Mouse (Mus musculus): ENCODE measurements around the gene Eno1.
"Not testable (repeated sequence)": the region's sequence is repeated elsewhere in the genome, so short reads cannot be mapped to it uniquely, and the experiment has no call there.

The Eno1 gene

DNA sequence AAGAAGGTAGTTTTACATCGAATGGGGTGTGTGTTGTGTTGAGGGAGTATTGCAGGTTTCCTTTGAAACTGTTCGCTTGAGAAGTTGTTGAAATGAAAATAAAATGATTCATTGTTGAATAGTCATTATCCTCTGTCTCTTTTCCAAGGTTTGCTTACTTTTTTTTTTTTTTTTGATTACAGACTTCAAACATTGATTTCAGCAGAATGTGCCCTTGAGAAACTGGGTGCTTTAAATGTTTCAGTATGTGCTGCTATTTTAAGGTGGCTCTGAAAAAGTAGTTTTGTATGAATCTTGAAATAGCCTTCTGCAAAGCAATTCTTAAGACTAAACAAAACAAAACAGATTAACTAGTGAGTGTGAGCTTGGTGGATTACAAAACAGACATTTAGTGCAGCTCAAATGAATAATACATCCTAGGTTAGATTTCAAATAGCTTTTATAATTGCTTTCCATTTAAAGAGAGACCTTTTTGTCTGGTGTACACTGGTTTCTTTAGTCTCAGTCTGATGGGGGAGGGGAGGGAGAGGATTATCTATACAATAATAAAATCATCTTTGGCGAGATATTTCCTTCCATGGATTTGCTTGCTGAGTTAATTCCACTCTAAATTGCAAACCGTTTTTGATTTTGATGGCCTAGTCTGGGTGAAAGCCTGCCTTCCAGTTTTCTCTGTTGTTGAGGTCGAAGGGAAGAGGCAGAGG, 46.3 kb downstream of the Eno1 start:
- DNase-seq, result no peak

DNA sequence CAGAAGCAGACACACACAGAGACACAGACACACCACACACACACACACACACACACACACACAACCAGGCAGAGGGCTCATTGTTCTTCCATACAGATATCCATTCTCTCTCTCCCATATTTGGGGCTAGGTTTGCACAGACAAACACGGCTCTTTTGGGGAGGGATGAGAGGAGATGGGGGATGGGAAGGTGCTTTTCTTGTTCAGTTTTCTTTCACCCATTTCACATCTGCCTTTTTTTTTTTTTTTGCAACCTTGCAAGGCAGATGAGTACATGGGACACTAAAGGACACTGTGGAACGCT, 46.8 kb downstream of the Eno1 start:
- DNase-seq, result peak; percentile 68

DNA sequence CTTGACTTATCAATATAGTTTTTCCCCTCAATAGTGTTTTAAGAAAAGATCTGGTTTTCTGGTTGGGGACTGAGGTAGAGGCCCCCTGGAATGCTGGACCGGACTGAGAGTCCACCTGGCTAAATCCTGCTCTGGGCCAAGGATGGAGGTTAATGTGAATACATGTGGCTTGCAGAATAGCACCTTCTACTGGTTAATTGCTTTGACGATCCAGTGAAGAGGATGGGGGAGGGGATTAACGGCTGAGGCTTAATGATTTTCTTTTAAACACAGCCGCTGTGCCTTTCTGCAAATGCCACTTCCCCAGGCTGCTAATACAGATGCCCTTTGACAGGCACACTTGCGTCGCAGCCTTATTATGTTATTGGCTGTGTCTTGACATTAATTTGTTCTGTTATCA, 47.5 kb downstream of the Eno1 start:
- DNase-seq, result peak; percentile 83

- no peak for DNase-seq
Observed at GRCm38 (mm10) chr4:150286980-150287379, 50.5 kb downstream of the Eno1 start.

DNA sequence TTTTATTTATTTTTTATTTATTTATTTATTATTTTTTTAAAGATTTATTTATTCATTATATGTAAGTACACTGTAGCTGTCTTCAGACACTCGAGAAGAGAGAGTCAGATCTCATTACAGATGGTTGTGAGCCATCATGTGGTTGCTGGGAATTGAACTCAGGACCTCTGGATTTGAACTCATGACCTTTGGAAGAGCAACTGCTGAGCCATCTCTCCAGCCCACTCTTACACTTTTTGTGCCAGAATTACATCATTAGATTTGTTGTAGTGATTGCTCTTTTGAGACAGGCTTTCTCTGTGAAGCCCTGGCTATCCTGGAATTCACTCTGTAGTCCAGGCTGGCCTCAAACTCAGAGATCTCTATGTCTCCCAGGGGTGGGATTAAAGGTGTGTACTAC, 50.9 kb downstream of the Eno1 start:
- DNase-seq, result not testable (repeated sequence)

DNA sequence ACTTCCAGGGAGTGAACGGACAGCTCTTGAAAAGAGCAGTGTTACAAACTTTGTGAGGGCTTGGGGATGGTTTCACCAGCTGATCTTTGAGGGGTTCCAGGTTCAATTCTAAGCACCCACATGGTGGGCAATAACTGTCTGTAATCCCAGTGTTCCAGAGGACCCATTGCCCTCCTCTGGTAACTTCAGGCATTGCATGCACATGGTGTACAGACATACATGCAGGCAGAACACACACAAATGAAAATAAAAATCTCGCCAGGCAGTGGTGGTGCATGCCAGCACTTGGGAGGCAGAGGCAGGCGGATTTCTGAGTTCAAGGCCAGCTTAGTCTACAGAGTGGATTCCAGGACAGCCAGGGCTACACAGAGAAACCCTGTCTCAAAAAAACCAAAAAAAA, 55.4 kb downstream of the Eno1 start:
- DNase-seq, result no peak

GRCm38 (mm10) chr4:150294870-150295269, 58.3 kb downstream of the Eno1 start:
- no peak for DNase-seq

- peak; percentile 15 for DNase-seq
Observed at GRCm38 (mm10) chr4:150295966-150296365, 59.4 kb downstream of the Eno1 start.
